Mouse (Mus musculus): ENCODE measurements around the gene Eif3i. TPM values are rescaled to one million over a fixed set of nuclear protein-coding genes. Genes with fewer than 3 reads are reported as not detected.

Gene Eif3i
- polyA plus RNA-seq, 1 experiment from 2014 or later: 195 TPM

- Histone ChIP-seq H3K4me3 (no peak overlapping the region), H3K27ac (no peak overlapping the region), H3K4me1 (peaks cover 16% of the 10 kb centered on the region), H3K36me3 (replicated peaks) (no peaks in the 10 kb centered on the region), H3K27me3 (replicated peaks) (no peaks in the 10 kb centered on the region), H3K9ac (no peak overlapping the region), H3K9me3 (no peaks in the 10 kb centered on the region), H3K4me2 (no peak overlapping the region)
- WGBS: 86% methylated on average over 4 of the region's 4 CpGs
- ATAC-seq (replicated peaks): no peak
Observed at GRCm38 (mm10) chr4:129544106-129544505, 56.3 kb downstream of the Eif3i start.

GRCm38 (mm10) chr4:129542592-129543141 lies 57.8 kb downstream of the Eif3i start, which contains the start of gene Hdac1:
TSS of gene Hdac1 (minus strand) at chr4:129542713.
- H3K9me3 ChIP-seq: no peaks in the 10 kb centered on the region
- H3K9ac ChIP-seq: peak within 1 kb of the TSS; percentile 65
- peak; percentile 99 for ATAC-seq (replicated peaks)
- H3K4me1 ChIP-seq: peaks cover 16% of the 10 kb centered on the region
- no peaks in the 10 kb centered on the region for H3K36me3 ChIP-seq (replicated peaks)
- H3K27me3 ChIP-seq (replicated peaks): no peaks in the 10 kb centered on the region
- peak within 1 kb of the TSS; percentile 73 for H3K4me2 ChIP-seq
- under 1% methylated on average over 46 of the region's 46 CpGs for WGBS
- peak within 1 kb of the TSS; percentile 74 for H3K27ac ChIP-seq
- peak within 1 kb of the TSS; percentile 69 for H3K4me3 ChIP-seq

Small RNA genes lying within 50 kb of the gene (microRNA-seq; reads per million reads assigned to microRNA genes)
- not detected for gene Mir8119

Other genes with a start within 250 kb of the Eif3i start
- gene Zbtb8a, start 222.5 kb downstream of the Eif3i start, polyA plus RNA-seq (2015; fragmentation: Nextera tagmentation; extraction: Ambion mirVana): 20.4 and 21.5 TPM in 2 replicates
- gene Zbtb8b, start 159.8 kb downstream of the Eif3i start, polyA plus RNA-seq (2015; fragmentation: Nextera tagmentation; extraction: Ambion mirVana): 19.0 and 19.8 TPM in 2 replicates
- gene Bsdc1, start 139.1 kb downstream of the Eif3i start, polyA plus RNA-seq (2015; fragmentation: Nextera tagmentation; extraction: Ambion mirVana): 38.6 and 39.9 TPM in 2 replicates
- gene Tssk3, start 109.6 kb downstream of the Eif3i start, polyA plus RNA-seq (2015; fragmentation: Nextera tagmentation; extraction: Ambion mirVana): 0.49 and 0.52 TPM in 2 replicates
- gene Fam229a, start 109.5 kb downstream of the Eif3i start, polyA plus RNA-seq (2015; fragmentation: Nextera tagmentation; extraction: Ambion mirVana): 0.56 TPM in 1 of 2 replicates, not detected in the other
- 1,751 and 1,836 TPM in 2 replicates for gene Marcksl1, start 87.1 kb downstream of the Eif3i start, polyA plus RNA-seq (2015; fragmentation: Nextera tagmentation; extraction: Ambion mirVana)
- 86.1 and 99.3 TPM in 2 replicates for gene Hdac1, start 57.9 kb downstream of the Eif3i start, polyA plus RNA-seq (2015; fragmentation: Nextera tagmentation; extraction: Ambion mirVana)
- gene Lck, start 27.0 kb downstream of the Eif3i start, polyA plus RNA-seq (2015; fragmentation: Nextera tagmentation; extraction: Ambion mirVana): 12.5 and 13.5 TPM in 2 replicates
- 0.31 TPM in 1 of 2 replicates, not detected in the other for gene Fam167b, start 22.1 kb downstream of the Eif3i start, polyA plus RNA-seq (2015; fragmentation: Nextera tagmentation; extraction: Ambion mirVana)
- gene Tmem234, start within 50 bp of the Eif3i start, polyA plus RNA-seq (2015; fragmentation: Nextera tagmentation; extraction: Ambion mirVana): 198 and 199 TPM in 2 replicates
- gene Dcdc2b, start 13.6 kb upstream of the Eif3i start, polyA plus RNA-seq (2015; fragmentation: Nextera tagmentation; extraction: Ambion mirVana): 4.2 and 4.6 TPM in 2 replicates
- 27.0 and 33.0 TPM in 2 replicates for gene Iqcc, start 18.5 kb upstream of the Eif3i start, polyA plus RNA-seq (2015; fragmentation: Nextera tagmentation; extraction: Ambion mirVana)
- gene Ccdc28b, start 23.3 kb upstream of the Eif3i start, polyA plus RNA-seq (2015; fragmentation: Nextera tagmentation; extraction: Ambion mirVana): 166 and 173 TPM in 2 replicates
- gene Txlna, start 40.4 kb upstream of the Eif3i start, polyA plus RNA-seq (2015; fragmentation: Nextera tagmentation; extraction: Ambion mirVana): 52.7 and 59.2 TPM in 2 replicates
- gene Kpna6, start 72.1 kb upstream of the Eif3i start, polyA plus RNA-seq (2015; fragmentation: Nextera tagmentation; extraction: Ambion mirVana): 18.9 and 19.5 TPM in 2 replicates
- gene Tmem39b, start 96.2 kb upstream of the Eif3i start, polyA plus RNA-seq (2015; fragmentation: Nextera tagmentation; extraction: Ambion mirVana): 18.1 and 20.9 TPM in 2 replicates
- gene Khdrbs1, start 141.7 kb upstream of the Eif3i start, polyA plus RNA-seq (2015; fragmentation: Nextera tagmentation; extraction: Ambion mirVana): 137 and 138 TPM in 2 replicates
- gene Ptp4a2, start 210.6 kb upstream of the Eif3i start, polyA plus RNA-seq (2015; fragmentation: Nextera tagmentation; extraction: Ambion mirVana): 220 and 223 TPM in 2 replicates